Mouse (Mus musculus): ENCODE measurements around the gene Pirb. TPM values are rescaled to one million over a fixed set of nuclear protein-coding genes. Genes with fewer than 3 reads are reported as not detected.

Gene Pirb
- polyA plus RNA-seq, 1 experiment from 2014 or later, result 0.27 TPM

DNA sequence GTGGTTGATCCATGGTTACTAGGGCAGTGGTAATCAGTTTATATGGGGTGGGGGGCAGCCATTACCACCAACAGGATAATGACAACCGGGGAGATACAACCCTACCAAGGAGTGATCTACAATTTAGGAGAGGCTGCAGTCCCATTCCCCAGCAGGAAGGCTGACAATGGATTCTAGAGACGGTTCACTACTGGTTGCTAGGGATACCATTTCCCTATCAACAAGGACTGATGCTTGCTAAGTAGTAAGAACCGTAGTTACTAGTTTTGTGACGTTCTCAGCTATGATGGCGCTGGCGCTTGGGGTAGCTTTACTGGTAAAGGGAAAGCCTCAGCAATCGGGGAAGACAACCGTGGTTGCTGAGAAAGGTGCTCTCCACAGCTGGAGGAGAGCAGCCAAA is 35.5 kb downstream of the Pirb start:
- H3K4me3 ChIP-seq (ENCODE audit: low read depth, low read length), result no peak overlapping the region
- no peak overlapping the region for H3K4me2 ChIP-seq (ENCODE audit: low read depth)
- H3K9me3 ChIP-seq (ENCODE audit: control insufficient read depth, low read length), result no peaks in the 10 kb centered on the region
- H3K4me1 ChIP-seq (ENCODE audit: control insufficient read depth, insufficient read depth, low read length), result peaks cover 4% of the 10 kb centered on the region
- DNase-seq (ENCODE audit: low spot score) (no peak), ATAC-seq (ENCODE audit: insufficient read depth, low FRiP score, low TSS enrichment) (no peak)
- H3K27ac ChIP-seq (ENCODE audit: low read depth, low read length), result no peak overlapping the region
- H3K36me3 ChIP-seq (ENCODE audit: control insufficient read depth, insufficient read depth, low read length), result peaks cover 3% of the 10 kb centered on the region
- no peak overlapping the region for H3K9ac ChIP-seq (ENCODE audit: low read length)
- H3K27me3 ChIP-seq (ENCODE audit: control insufficient read depth, insufficient read depth, low read length), result no peaks in the 10 kb centered on the region
- WGBS, result 80% methylated on average over 8 of the region's 8 CpGs

DNA sequence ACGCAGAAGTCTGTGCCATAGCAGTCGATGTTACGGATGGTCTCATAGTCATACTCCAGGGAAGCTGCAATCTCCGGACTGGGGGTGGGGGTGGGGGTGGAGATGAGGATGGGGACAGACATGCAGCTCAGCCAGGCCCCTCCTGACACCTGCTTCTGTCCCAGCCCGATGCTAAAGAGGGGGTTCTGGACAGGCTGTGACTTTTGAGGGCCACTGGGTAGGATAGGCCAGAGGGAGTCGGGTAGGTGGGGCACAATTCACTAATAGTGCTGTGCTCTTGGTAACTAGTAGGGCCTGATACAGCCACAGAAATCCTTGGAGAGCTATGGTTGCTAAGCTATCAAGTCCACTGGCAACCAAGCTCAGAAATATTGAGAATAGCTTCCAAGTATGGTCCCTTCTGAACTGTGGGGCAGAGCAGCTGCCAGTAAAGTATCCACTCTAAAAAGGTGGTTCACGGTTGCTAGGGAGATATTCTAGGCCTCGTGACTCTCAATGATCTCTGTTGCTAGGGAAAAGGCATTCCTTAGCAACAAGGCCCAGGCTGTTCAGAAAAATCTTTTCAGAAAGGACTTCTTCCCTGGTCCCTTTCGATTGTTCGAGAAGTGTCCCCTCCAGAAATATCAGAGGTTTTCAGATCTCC is 36.2 kb downstream of the Pirb start:
- H3K4me2 ChIP-seq (ENCODE audit: low read depth), result no peak overlapping the region
- H3K27me3 ChIP-seq (ENCODE audit: control insufficient read depth, insufficient read depth, low read length), result no peaks in the 10 kb centered on the region
- H3K36me3 ChIP-seq (ENCODE audit: control insufficient read depth, insufficient read depth, low read length), result peaks cover 3% of the 10 kb centered on the region; the same call in 1 of the 2 replicates
- no peak overlapping the region for H3K9ac ChIP-seq (ENCODE audit: low read length)
- H3K27ac ChIP-seq (ENCODE audit: low read depth, low read length), result 0 out of 2 replicates have a peak overlapping the region, but pooled peaks have one; percentile 27
- H3K4me3 ChIP-seq (ENCODE audit: low read depth, low read length), result no peak overlapping the region
- DNase-seq (ENCODE audit: low spot score) (peak; percentile 25), ATAC-seq (ENCODE audit: insufficient read depth, low FRiP score, low TSS enrichment) (peak; percentile 61)
- no peaks in the 10 kb centered on the region for H3K9me3 ChIP-seq (ENCODE audit: control insufficient read depth, low read length)
- H3K4me1 ChIP-seq (ENCODE audit: control insufficient read depth, insufficient read depth, low read length), result peaks cover 4% of the 10 kb centered on the region
- WGBS, result 77% methylated on average over 10 of the region's 10 CpGs

DNA sequence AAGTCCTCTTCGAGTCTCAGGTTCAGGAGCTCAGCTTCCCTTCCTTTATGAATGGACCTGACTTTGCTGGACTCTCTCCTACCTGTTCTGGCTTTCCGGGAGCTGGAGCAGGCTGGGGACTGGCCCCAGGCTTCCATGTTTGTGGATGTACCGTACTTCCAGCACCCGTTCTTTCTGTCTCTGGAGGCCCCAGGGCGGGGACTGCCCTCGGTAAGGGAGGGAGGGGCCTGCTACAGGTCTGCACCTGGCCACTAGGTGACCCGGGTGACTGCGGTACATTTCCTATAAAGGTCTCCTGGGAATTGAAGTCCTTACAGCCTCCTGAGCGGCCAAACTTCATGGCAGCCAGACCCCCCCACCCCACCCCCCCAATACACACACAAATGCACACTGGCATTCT is 42.8 kb downstream of the Pirb start, which contains the start of gene Tmc4:
Gene Tmc4, minus strand, starts transcription at position 212 of the 400 bp plus-strand sequence.
- ATAC-seq (ENCODE audit: insufficient read depth, low FRiP score, low TSS enrichment), result no peak

DNA sequence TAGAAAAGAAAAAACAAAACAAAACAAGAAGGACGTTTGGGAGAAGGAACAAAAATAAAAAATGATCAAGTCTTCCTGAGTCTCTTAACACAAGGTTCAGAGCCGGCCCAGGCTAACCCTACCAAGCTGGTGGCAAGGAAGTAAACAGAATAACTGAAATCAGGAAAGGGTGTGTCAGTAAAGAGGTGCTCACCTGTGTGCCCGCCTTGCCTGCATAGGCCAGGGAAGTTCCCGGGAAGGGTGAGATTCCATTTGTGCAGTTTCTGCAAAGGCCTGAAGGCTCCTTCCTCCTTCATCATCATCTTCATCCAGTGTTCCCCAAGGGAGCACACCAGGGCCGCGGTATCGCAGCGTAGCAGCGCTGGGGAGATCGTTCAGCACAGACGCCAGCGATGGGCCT is 43.8 kb downstream of the Pirb start:
- H3K27me3 ChIP-seq (ENCODE audit: control insufficient read depth, insufficient read depth, low read length), result no peaks in the 10 kb centered on the region
- no peak for DNase-seq (ENCODE audit: low spot score)
- H3K4me1 ChIP-seq (ENCODE audit: control insufficient read depth, insufficient read depth, low read length), result no peaks in the 10 kb centered on the region
- no peak overlapping the region for H3K4me2 ChIP-seq (ENCODE audit: low read depth)
- no peak overlapping the region for H3K27ac ChIP-seq (ENCODE audit: low read depth, low read length)
- no peak for ATAC-seq (ENCODE audit: insufficient read depth, low FRiP score, low TSS enrichment)
- no peaks in the 10 kb centered on the region; the same call in 1 of the 2 replicates for H3K36me3 ChIP-seq (ENCODE audit: control insufficient read depth, insufficient read depth, low read length)
- H3K9ac ChIP-seq (ENCODE audit: low read length), result no peak overlapping the region
- WGBS, result 91% methylated on average over 12 of the region's 12 CpGs
- no peaks in the 10 kb centered on the region for H3K9me3 ChIP-seq (ENCODE audit: control insufficient read depth, low read length)
- no peak overlapping the region for H3K4me3 ChIP-seq (ENCODE audit: low read depth, low read length)

More for the DNA sequence above, 42.8 kb downstream of the Pirb start, which contains the start of gene Tmc4:
- Histone ChIP-seq H3K27me3 (ENCODE audit: control insufficient read depth, insufficient read depth, low read length) (no peaks in the 10 kb centered on the region), H3K4me1 (ENCODE audit: control insufficient read depth, insufficient read depth, low read length) (no peaks in the 10 kb centered on the region), H3K27ac (ENCODE audit: low read depth, low read length) (no peak within 1 kb of the TSS), H3K9ac (ENCODE audit: low read length) (no peak within 1 kb of the TSS), H3K36me3 (ENCODE audit: control insufficient read depth, insufficient read depth, low read length) (no peaks in the 10 kb centered on the region; the same call in 1 of the 2 replicates), H3K4me2 (ENCODE audit: low read depth) (no peak within 1 kb of the TSS), H3K9me3 (ENCODE audit: control insufficient read depth, low read length) (no peaks in the 10 kb centered on the region), H3K4me3 (ENCODE audit: low read depth, low read length) (no peak within 1 kb of the TSS)
- WGBS, result 60% methylated on average over 9 of the region's 9 CpGs
- no peak for DNase-seq (ENCODE audit: low spot score)

DNA sequence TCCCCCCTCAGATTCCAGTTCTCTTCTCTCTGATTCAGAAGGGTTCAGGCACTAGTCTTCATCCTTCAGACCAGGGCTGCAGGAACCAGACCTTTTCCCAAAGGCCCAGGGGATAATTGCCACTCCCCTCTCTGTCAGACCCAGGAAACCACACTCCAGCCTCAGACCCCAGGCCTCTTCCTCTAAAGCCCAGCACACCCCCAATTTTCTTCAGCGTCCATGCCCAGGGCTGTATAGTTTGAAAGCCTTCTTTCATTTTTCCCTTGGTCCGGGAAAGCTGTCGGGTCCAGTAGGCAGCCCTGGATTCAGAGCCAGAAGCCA is 45.0 kb downstream of the Pirb start:
- 79% methylated on average over 3 of the region's 3 CpGs for WGBS
- Histone ChIP-seq H3K9me3 (ENCODE audit: control insufficient read depth, low read length) (no peaks in the 10 kb centered on the region), H3K36me3 (ENCODE audit: control insufficient read depth, insufficient read depth, low read length) (no peaks in the 10 kb centered on the region; the same call in 1 of the 2 replicates), H3K4me3 (ENCODE audit: low read depth, low read length) (no peak overlapping the region), H3K4me2 (ENCODE audit: low read depth) (no peak overlapping the region), H3K27me3 (ENCODE audit: control insufficient read depth, insufficient read depth, low read length) (no peaks in the 10 kb centered on the region), H3K9ac (ENCODE audit: low read length) (no peak overlapping the region), H3K27ac (ENCODE audit: low read depth, low read length) (no peak overlapping the region), H3K4me1 (ENCODE audit: control insufficient read depth, insufficient read depth, low read length) (no peaks in the 10 kb centered on the region)
- DNase-seq (ENCODE audit: low spot score) (no peak), ATAC-seq (ENCODE audit: insufficient read depth, low FRiP score, low TSS enrichment) (no peak)

DNA sequence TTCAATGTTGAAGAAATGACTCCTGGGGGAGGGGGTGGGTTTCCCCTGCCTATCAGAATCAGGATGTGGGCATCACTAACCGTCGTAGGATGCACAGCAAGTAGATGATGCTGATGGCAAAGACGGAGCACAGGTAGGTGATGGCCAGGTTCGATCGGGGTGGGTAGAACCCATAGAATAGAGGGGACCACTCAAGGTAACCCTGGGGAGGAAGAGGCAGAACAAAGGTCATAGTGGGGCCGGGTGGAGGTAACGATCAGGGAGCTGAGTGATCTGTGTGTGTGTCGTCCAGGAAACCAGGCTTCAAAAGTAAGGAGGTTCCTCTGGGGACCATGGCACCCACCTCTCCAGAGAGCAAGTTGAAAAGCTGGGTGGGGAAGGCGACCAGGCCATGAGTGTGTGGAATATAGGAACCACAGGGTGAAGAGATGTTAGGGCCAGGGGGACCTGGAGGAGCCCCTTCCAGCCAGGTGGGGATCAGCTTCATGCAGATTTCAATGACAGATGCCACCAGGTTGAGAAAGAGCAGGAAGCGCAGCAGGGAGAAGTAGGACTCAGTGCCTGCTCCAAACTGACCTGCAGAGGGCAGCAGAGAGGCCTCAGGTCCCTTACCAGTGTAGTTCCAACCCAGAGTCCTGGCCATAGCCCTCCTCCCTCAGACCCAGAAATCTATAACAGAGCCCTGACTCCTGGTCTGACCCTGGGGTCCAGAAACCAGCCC is 45.5 kb downstream of the Pirb start:
- no peak overlapping the region for H3K4me2 ChIP-seq (ENCODE audit: low read depth)
- no peaks in the 10 kb centered on the region for H3K27me3 ChIP-seq (ENCODE audit: control insufficient read depth, insufficient read depth, low read length)
- H3K27ac ChIP-seq (ENCODE audit: low read depth, low read length), result no peak overlapping the region
- H3K4me1 ChIP-seq (ENCODE audit: control insufficient read depth, insufficient read depth, low read length), result no peaks in the 10 kb centered on the region
- 71% methylated on average over 10 of the region's 10 CpGs for WGBS
- H3K9ac ChIP-seq (ENCODE audit: low read length), result no peak overlapping the region
- H3K36me3 ChIP-seq (ENCODE audit: control insufficient read depth, insufficient read depth, low read length), result no peaks in the 10 kb centered on the region; the same call in 1 of the 2 replicates
- no peaks in the 10 kb centered on the region for H3K9me3 ChIP-seq (ENCODE audit: control insufficient read depth, low read length)
- H3K4me3 ChIP-seq (ENCODE audit: low read depth, low read length), result no peak overlapping the region
- ATAC-seq (ENCODE audit: insufficient read depth, low FRiP score, low TSS enrichment) (peak; percentile 88), DNase-seq (ENCODE audit: low spot score) (peak; percentile 80)

DNA sequence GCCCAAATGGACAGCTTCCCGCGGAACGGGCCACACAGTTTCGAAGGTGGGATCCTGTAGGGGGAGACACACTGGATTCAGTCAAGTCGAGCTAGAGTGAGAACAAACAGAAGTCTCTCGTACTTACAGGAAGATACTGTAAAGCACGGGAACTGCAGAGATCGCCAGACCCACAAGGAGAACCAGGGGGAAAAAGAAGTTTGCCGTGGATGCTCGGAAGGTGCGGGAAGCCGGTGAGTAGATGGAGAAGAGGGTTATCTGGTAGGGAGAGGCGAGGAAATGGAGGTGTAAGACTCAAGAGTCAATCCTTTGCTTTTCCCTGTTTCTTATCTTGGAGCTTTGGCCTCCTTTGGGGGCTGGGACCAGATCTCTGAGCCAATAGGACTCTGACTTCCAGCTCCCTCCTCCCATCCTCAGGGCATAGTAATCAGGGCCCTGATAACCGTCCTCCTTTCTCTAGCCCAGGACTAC is 53.2 kb downstream of the Pirb start:
- H3K27me3 ChIP-seq (ENCODE audit: control insufficient read depth, insufficient read depth, low read length), result no peaks in the 10 kb centered on the region
- peaks cover 4% of the 10 kb centered on the region for H3K36me3 ChIP-seq (ENCODE audit: control insufficient read depth, insufficient read depth, low read length)
- H3K27ac ChIP-seq (ENCODE audit: low read depth, low read length), result no peak overlapping the region
- 0 out of 2 replicates have a peak overlapping the region, but pooled peaks have one; percentile 22 for H3K9ac ChIP-seq (ENCODE audit: low read length)
- no peak for DNase-seq (ENCODE audit: low spot score)
- H3K4me1 ChIP-seq (ENCODE audit: control insufficient read depth, insufficient read depth, low read length), result peaks cover 3% of the 10 kb centered on the region; the same call in 1 of the 2 replicates
- ATAC-seq (ENCODE audit: insufficient read depth, low FRiP score, low TSS enrichment), result no peak
- H3K4me3 ChIP-seq (ENCODE audit: low read depth, low read length), result no peak overlapping the region
- WGBS, result 25% methylated on average over 14 of the region's 14 CpGs
- H3K9me3 ChIP-seq (ENCODE audit: control insufficient read depth, low read length), result no peaks in the 10 kb centered on the region
- H3K4me2 ChIP-seq (ENCODE audit: low read depth), result peak overlapping the region; percentile 9; the same call in 1 of the 2 replicates

DNA sequence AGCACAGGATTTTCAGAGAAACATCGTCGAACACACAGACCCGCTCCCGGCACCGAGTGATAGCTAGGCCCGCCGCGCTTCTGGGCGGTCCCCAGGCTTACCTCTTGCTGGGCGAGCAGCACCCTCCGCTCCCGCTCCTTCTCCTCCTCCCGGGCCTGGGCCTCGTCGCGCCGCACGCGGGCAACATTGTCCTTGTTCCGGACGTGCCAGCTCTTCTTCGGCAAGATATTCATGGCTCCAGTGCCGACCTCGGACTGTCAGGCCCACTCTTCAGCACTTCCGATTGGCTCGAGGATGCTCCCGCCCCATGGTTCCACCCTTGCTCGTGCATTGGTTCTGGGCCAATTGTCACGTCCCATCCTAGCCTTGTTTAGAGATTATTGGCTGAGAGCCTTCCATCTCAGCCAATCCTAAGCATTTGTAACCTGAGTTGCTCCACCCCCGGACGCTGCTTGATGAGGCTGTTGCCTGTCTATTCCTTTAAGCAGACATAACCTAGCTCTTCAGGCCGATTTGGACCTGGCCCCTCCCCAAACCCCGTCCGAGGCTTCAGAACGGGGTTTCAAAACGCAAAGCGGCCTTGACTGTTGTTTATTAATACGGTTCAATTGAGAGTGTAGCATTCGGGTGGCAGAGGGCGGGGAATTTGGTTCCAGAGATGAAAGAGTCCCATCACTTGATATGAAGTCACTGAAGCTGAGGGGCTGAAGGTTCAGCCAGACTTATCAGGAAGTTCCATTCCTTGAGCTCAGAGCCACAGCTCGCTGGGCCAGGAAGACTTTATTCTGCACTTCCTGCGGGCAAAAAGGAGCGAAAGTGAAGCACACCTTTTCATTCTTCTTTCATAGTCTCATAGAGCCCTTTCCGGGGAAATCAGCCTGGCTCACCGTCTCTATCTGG is 54.7 kb downstream of the Pirb start, which contains the start of gene Leng1:
Gene Leng1, minus strand, starts transcription at position 626 of the 900 bp plus-strand sequence.
- Histone ChIP-seq H3K9me3 (ENCODE audit: control insufficient read depth, low read length) (no peaks in the 10 kb centered on the region), H3K27me3 (ENCODE audit: control insufficient read depth, insufficient read depth, low read length) (no peaks in the 10 kb centered on the region), H3K27ac (ENCODE audit: low read depth, low read length) (peak within 1 kb of the TSS; percentile 53), H3K9ac (ENCODE audit: low read length) (peak within 1 kb of the TSS; percentile 74), H3K4me1 (ENCODE audit: control insufficient read depth, insufficient read depth, low read length) (peaks cover 3% of the 10 kb centered on the region; the same call in 1 of the 2 replicates), H3K4me3 (ENCODE audit: low read depth, low read length) (peak within 1 kb of the TSS; percentile 57), H3K4me2 (ENCODE audit: low read depth) (peak within 1 kb of the TSS; percentile 73), H3K36me3 (ENCODE audit: control insufficient read depth, insufficient read depth, low read length) (peaks cover 8% of the 10 kb centered on the region)
- peak; percentile 93 for DNase-seq (ENCODE audit: low spot score)
- WGBS, result 5% methylated on average over 45 of the region's 45 CpGs
- peak; percentile 99 for ATAC-seq (ENCODE audit: insufficient read depth, low FRiP score, low TSS enrichment)

Data from neural tube, embryonic 11.5 days (tissue).